Mouse (Mus musculus) liver, adult 2 months (tissue): Measurements from ENCODE around the gene Plpp6.

ENCODE experiments used
- CTCF ChIP-seq: fragments of 200-500 bp; IDR thresholded peaks from 2 replicates; pipeline ENCODE4 v1.5.1; 2011; ENCODE audit warnings: low read depth, low read length, control low read depth
- POLR2A ChIP-seq: fragments of 200-500 bp; IDR thresholded peaks from 2 replicates; pipeline ENCODE4 v1.6.1; 2011; ENCODE audit warnings: low read length, control low read depth; ENCODE audit not compliant: insufficient read depth; ENCODE audit errors: extremely low read depth

- TF ChIP-seq CTCF (no peak), POLR2A (no peak)
These were observed 34.7 kb upstream of the Plpp6 start for GRCm38 (mm10) chr19:28929034-28929433.
